Mouse (Mus musculus) lung, embryonic 16.5 days (tissue): ENCODE data around the gene Ddi2. TPM values are rescaled to one million over a fixed set of nuclear protein-coding genes. Genes with fewer than 3 reads are reported as not detected.

Source experiments
- ATAC-seq: fragments of 200-750 bp; cut with Nextera tagmentation; 2 replicates; pipeline ENCODE4 v1.8.0; 2017; ENCODE audit warnings: low read depth, mild to moderate bottlenecking, moderate library complexity
- H3K27ac ChIP-seq: fragments of 300-500 bp; sonication (generic); 2 replicates; pipeline ENCODE4 v1.5.1; 2014; ENCODE audit warnings: mild to moderate bottlenecking, control low read depth, low read length
- H3K27me3 ChIP-seq: fragments of 300-500 bp; sonication (generic); 2 replicates; pipeline ENCODE4 v1.6.1; 2014; ENCODE audit warnings: low read depth, low read length, mixed read lengths; ENCODE audit not compliant: control insufficient read depth, insufficient read depth
- H3K36me3 ChIP-seq: fragments of 300-500 bp; sonication (generic); 2 replicates; pipeline ENCODE4 v1.6.1; 2014; ENCODE audit warnings: low read length; ENCODE audit not compliant: control insufficient read depth, insufficient read depth
- H3K4me1 ChIP-seq: fragments of 300-500 bp; sonication (generic); replicated peaks from 2 replicates; pipeline ENCODE4 v1.6.1; 2014; ENCODE audit warnings: low read length, mixed read lengths; ENCODE audit not compliant: control insufficient read depth, insufficient read depth
- H3K4me2 ChIP-seq: fragments of 300-500 bp; sonication (generic); 2 replicates; pipeline ENCODE4 v1.6.1; 2014; ENCODE audit warnings: low read depth, low read length, control low read depth
- H3K4me3 ChIP-seq: fragments of 300-500 bp; sonication (generic); 2 replicates; pipeline ENCODE4 v1.5.1; 2014; ENCODE audit warnings: mild to moderate bottlenecking, low read length, control low read depth
- H3K9ac ChIP-seq: fragments of 300-500 bp; sonication (generic); 2 replicates; pipeline ENCODE4 v1.6.1; 2014; ENCODE audit warnings: low read length, control low read depth
- H3K9me3 ChIP-seq: fragments of 300-500 bp; sonication (generic); 2 replicates; pipeline ENCODE4 v1.6.1; 2016; ENCODE audit warnings: low read length; ENCODE audit not compliant: control insufficient read depth
- WGBS: fragments of 180-500 bp; shearing (Covaris S2); extraction: QIAGEN DNeasy Blood & Tissue Kit; methylation state at CpG from one replicate; pipeline ENCODE4 v1.1.7; 2014; 5-methylcytosine and 5-hydroxymethylcytosine counted together
- polyA plus RNA-seq: library from polyadenylated mRNA; unstranded; fragments of >200 nt; fragmentation: Nextera tagmentation; extraction: Ambion mirVana; gene quantifications from 2 replicates; pipeline ENCODE4 v1.2.1, GENCODE M21; 2015

Ddi2 gene
- polyA plus RNA-seq, 1 experiment from 2014 or later: 18.3 TPM

- H3K27me3 ChIP-seq: no peaks in the 10 kb centered on the region
- H3K9ac ChIP-seq: no peak overlapping the region
- no peak overlapping the region for H3K27ac ChIP-seq
- H3K4me1 ChIP-seq: peaks cover 18% of the 10 kb centered on the region
- H3K9me3 ChIP-seq: no peaks in the 10 kb centered on the region
- 87% methylated on average over 4 of the region's 4 CpGs for WGBS
- H3K4me3 ChIP-seq: no peak overlapping the region
- no peak overlapping the region for H3K4me2 ChIP-seq
- ATAC-seq: no peak
- H3K36me3 ChIP-seq: peaks cover 14% of the 10 kb centered on the region
Observed at GRCm38 (mm10) chr4:141717633-141718032, 5.6 kb downstream of the Ddi2 start.

DNA sequence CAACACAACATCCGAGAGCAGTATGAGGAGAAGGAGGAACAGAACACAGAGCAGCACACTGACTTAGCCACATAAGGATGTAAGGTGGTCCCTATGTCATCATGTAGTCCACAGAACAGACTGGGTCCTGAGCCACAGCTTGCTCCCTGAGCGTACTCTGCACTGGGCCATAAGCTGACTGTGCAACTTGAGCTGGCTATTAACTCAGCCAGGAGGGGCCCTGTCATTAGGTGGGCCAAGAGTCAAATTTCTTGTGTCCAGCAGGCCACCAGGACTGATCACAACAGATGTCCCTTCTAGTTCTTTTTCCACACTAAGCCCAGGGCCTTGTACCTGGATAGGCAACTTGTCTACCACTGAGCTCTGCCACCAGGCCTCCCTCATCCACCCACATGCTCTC, 8.2 kb downstream of the Ddi2 start:
- no peak overlapping the region for H3K27ac ChIP-seq
- peaks cover 2% of the 10 kb centered on the region; the same call in 1 of the 2 replicates for H3K4me1 ChIP-seq
- no peak for ATAC-seq
- 68% methylated on average over 2 of the region's 2 CpGs for WGBS
- no peak overlapping the region for H3K4me2 ChIP-seq
- H3K9me3 ChIP-seq: no peaks in the 10 kb centered on the region
- no peak overlapping the region for H3K9ac ChIP-seq
- H3K4me3 ChIP-seq: no peak overlapping the region
- H3K27me3 ChIP-seq: no peaks in the 10 kb centered on the region
- peaks cover 16% of the 10 kb centered on the region for H3K36me3 ChIP-seq

DNA sequence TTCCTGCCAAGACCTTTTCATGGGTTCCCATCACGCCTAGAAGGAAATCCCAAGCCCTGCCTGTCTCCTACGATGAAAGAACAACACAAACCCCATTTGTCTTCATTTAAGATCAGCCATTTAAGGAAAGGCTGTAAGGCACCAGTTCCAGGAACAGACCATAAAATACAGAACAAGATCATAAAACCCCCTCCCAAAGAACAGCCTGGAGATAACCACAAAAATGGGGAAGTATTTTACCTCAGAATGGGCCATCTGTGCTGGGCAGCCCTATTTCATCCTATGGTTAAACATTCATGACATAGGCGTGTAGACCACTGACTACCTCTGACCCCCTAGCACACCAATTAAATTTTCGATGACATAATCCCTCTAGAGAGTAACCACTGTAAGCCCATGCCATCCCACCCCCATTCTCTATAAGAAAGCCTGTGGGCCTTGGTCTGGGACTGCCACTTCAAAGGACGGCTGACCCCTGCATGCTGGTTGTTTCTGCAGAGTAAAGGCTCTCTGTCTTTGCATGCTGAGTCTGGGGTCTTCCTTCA, 9.5 kb downstream of the Ddi2 start:
- H3K36me3 ChIP-seq: peaks cover 22% of the 10 kb centered on the region
- H3K4me2 ChIP-seq: no peak overlapping the region
- H3K9ac ChIP-seq: no peak overlapping the region
- H3K27ac ChIP-seq: no peak overlapping the region
- 80% methylated on average over 5 of the region's 5 CpGs for WGBS
- H3K9me3 ChIP-seq: no peaks in the 10 kb centered on the region
- no peaks in the 10 kb centered on the region for H3K4me1 ChIP-seq
- no peak overlapping the region for H3K4me3 ChIP-seq
- no peak for ATAC-seq
- no peaks in the 10 kb centered on the region for H3K27me3 ChIP-seq

DNA sequence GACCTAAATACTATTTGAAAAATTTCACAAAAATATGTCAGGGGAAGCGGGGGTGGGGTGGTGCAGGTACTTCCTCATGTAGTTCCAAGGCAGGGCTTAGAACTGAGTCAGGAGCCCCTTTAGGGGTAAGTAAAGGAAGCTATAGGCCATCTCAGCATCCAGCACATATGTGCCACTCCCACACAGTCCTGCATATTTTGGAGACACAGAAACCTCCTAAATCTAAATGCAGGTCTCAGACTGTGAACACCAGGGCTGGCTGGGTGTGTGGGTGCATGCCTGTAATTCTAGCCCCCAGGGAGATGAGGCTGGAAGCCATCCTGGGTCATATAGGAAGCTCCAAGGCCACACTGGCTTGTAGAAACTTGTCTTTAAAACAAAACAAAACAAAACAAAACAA, 12.0 kb downstream of the Ddi2 start:
- Histone ChIP-seq H3K27me3 (no peaks in the 10 kb centered on the region), H3K4me2 (no peak overlapping the region), H3K9me3 (no peaks in the 10 kb centered on the region), H3K27ac (no peak overlapping the region), H3K4me3 (no peak overlapping the region), H3K9ac (no peak overlapping the region), H3K4me1 (no peaks in the 10 kb centered on the region), H3K36me3 (peaks cover 30% of the 10 kb centered on the region)
- no peak for ATAC-seq
- 100% methylated on average over 1 of the region's 1 CpGs for WGBS

- WGBS: 91% methylated on average over 2 of the region's 2 CpGs
- Histone ChIP-seq H3K4me3 (no peak overlapping the region), H3K4me2 (no peak overlapping the region), H3K4me1 (no peaks in the 10 kb centered on the region), H3K36me3 (peaks cover 47% of the 10 kb centered on the region), H3K9me3 (no peaks in the 10 kb centered on the region), H3K27ac (no peak overlapping the region), H3K9ac (no peak overlapping the region), H3K27me3 (no peaks in the 10 kb centered on the region)
- ATAC-seq: no peak
Observed at GRCm38 (mm10) chr4:141708971-141709370, 14.2 kb downstream of the Ddi2 start.

- no peak for ATAC-seq
- WGBS: 91% methylated on average over 7 of the region's 7 CpGs
- H3K9me3 ChIP-seq: no peaks in the 10 kb centered on the region
- no peak overlapping the region for H3K27ac ChIP-seq
- no peak overlapping the region for H3K4me2 ChIP-seq
- H3K4me1 ChIP-seq: no peaks in the 10 kb centered on the region
- no peak overlapping the region for H3K9ac ChIP-seq
- H3K4me3 ChIP-seq: no peak overlapping the region
- peaks cover 42% of the 10 kb centered on the region for H3K36me3 ChIP-seq
- no peaks in the 10 kb centered on the region for H3K27me3 ChIP-seq
Observed at GRCm38 (mm10) chr4:141708005-141708404, 15.2 kb downstream of the Ddi2 start.

DNA sequence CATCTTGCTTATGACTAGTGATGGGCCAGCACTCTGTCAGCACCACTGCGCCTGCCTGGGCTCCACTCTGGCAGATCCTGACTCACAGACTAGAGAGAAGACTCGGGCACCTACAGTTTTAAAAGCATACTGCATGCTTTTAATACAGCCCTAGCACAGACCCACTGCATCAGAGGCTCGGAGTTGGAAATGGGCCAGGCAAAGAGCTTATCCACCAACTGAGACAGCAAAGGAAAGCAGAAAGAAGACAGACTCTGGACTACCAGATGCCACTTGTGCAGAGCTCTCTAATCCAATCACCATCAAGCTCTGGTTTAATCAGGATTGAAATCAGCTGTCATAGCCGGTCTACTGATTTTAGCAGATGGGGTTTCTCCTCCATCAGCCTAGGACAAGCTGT, 17.9 kb downstream of the Ddi2 start:
- no peak overlapping the region for H3K4me2 ChIP-seq
- H3K9me3 ChIP-seq: no peaks in the 10 kb centered on the region
- WGBS: 70% methylated on average over 4 of the region's 4 CpGs

GRCm38 (mm10) chr4:141704625-141705024, 18.6 kb downstream of the Ddi2 start:
- H3K9ac ChIP-seq: no peak overlapping the region
- no peak for ATAC-seq
- no peak overlapping the region for H3K4me3 ChIP-seq
- no peaks in the 10 kb centered on the region for H3K27me3 ChIP-seq
- no peaks in the 10 kb centered on the region for H3K9me3 ChIP-seq
- peaks cover 46% of the 10 kb centered on the region for H3K36me3 ChIP-seq
- 88% methylated on average over 2 of the region's 2 CpGs for WGBS
- no peak overlapping the region for H3K4me2 ChIP-seq
- no peaks in the 10 kb centered on the region for H3K4me1 ChIP-seq
- H3K27ac ChIP-seq: no peak overlapping the region

More for the DNA sequence above, 17.9 kb downstream of the Ddi2 start:
- no peaks in the 10 kb centered on the region for H3K4me1 ChIP-seq
- no peak overlapping the region for H3K4me3 ChIP-seq
- ATAC-seq: peak; percentile 20; the same call in 1 of the 2 replicates
- no peak overlapping the region for H3K27ac ChIP-seq
- peaks cover 44% of the 10 kb centered on the region for H3K36me3 ChIP-seq
- no peaks in the 10 kb centered on the region for H3K27me3 ChIP-seq
- no peak overlapping the region for H3K9ac ChIP-seq

- Histone ChIP-seq H3K36me3 (peaks cover 42% of the 10 kb centered on the region), H3K9ac (no peak overlapping the region), H3K4me1 (no peaks in the 10 kb centered on the region), H3K27me3 (no peaks in the 10 kb centered on the region), H3K4me3 (no peak overlapping the region), H3K27ac (no peak overlapping the region), H3K9me3 (no peaks in the 10 kb centered on the region), H3K4me2 (no peak overlapping the region)
- WGBS: 91% methylated on average over 8 of the region's 8 CpGs
- no peak for ATAC-seq
Observed at GRCm38 (mm10) chr4:141694719-141695118, 28.5 kb downstream of the Ddi2 start.

DNA sequence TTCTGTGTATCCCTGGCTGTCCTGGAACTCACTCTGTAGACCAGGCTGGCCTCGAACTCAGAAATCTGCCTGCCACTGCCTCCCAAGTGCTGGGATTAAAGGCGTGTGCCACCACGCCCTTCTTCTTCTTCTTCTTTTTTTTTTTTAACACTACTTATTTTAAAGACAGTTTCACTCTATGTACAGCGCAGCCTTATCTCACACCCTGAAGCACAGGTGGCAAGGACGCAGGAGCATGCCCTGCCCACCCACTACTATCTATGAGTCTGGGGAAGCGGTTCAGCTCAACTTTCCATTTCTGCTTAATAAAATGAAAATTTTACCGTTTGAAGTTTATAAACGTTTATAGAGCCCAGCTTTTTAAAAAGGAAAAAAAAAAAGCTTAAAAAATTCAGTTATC, 34.7 kb downstream of the Ddi2 start:
- Histone ChIP-seq H3K4me3 (no peak overlapping the region), H3K4me2 (no peak overlapping the region), H3K36me3 (peaks cover 41% of the 10 kb centered on the region), H3K9ac (no peak overlapping the region), H3K9me3 (no peaks in the 10 kb centered on the region), H3K27ac (no peak overlapping the region), H3K4me1 (peaks cover 3% of the 10 kb centered on the region), H3K27me3 (no peaks in the 10 kb centered on the region)
- WGBS: 84% methylated on average over 8 of the region's 8 CpGs
- no peak for ATAC-seq
